Comparison of ENCODE assay signal across 8 mouse cellular contexts in the genomic region with DNA sequence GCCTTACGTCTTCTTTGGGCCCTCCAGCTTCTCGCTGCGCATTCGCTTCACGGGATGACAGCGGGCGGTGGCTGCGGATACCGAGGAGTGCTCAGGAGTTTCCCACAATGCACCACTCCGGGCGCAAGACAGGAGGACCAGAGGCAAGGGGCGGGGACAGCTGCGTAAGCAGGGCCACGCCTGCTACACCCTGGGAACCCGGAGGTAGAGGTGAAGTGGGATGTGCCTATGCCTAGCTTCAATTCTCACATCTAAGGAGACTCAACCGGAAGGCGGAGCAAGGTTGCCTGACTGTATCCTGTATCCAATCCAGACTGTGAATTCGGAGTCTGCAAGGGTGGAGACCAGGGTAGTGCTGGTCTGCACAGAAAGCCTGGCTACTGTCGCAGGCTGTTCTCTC. TPM values are rescaled to one million over a fixed set of nuclear protein-coding genes. Genes with fewer than 3 reads are reported as not detected.
DNase-seq lines count a peak whose midpoint lies in the region; ATAC-seq lines count a peak whose summit lies in the region.

Gene Cend1 (minus strand): TSS at position 182 of the 400 bp plus-strand sequence.

- H3K27me3 ChIP-seq in forebrain, embryonic 10.5 days (ENCODE audit: poor library complexity, severe bottlenecking), result peaks cover 8% of the 10 kb centered on the region
- no peaks in the 10 kb centered on the region for H3K27me3 ChIP-seq in hindbrain, embryonic 13.5 days
- H3K27me3 ChIP-seq in stomach, embryonic 15.5 days (replicated peaks), result no peaks in the 10 kb centered on the region

- 4% methylated on average over 19 of the region's 19 CpGs for WGBS in forebrain, embryonic 10.5 days
- 2% methylated on average over 19 of the region's 19 CpGs for WGBS in hindbrain, embryonic 13.5 days
- WGBS in stomach, embryonic 15.5 days, result 4% methylated on average over 19 of the region's 19 CpGs

- peak within 1 kb of the TSS; percentile 87 for H3K9ac ChIP-seq in hindbrain, embryonic 13.5 days
- H3K9ac ChIP-seq in stomach, embryonic 15.5 days, result no peak within 1 kb of the TSS

- H3K4me1 ChIP-seq in forebrain, embryonic 10.5 days, result peaks cover 47% of the 10 kb centered on the region
- H3K4me1 ChIP-seq in hindbrain, embryonic 13.5 days (replicated peaks), result peaks cover 49% of the 10 kb centered on the region
- peaks cover 28% of the 10 kb centered on the region for H3K4me1 ChIP-seq in stomach, embryonic 15.5 days

- peak; percentile 81 for ATAC-seq in hindbrain, embryonic 13.5 days (ENCODE audit: low FRiP score)
- peak; percentile 70 for ATAC-seq in stomach, embryonic 15.5 days (ENCODE audit: insufficient read depth, low FRiP score, low read depth)

- peak within 1 kb of the TSS; percentile 75 for H3K4me2 ChIP-seq in hindbrain, embryonic 13.5 days
- H3K4me2 ChIP-seq in stomach, embryonic 15.5 days, result peak within 1 kb of the TSS; percentile 34

- DNase-seq in urinary bladder, postnatal 14 days (ENCODE audit: low spot score), result peak; percentile 41
- no peak for DNase-seq in urinary bladder, postnatal 36 days (ENCODE audit: low spot score in 2 of 2)
- peak; percentile 70 for DNase-seq in forebrain, embryonic 10.5 days (ENCODE audit: extremely low spot score, low spot score)
- peak; percentile 89 for DNase-seq in left cerebral cortex, adult 11 months (ENCODE audit: low spot score)
- DNase-seq in lung, postnatal 36 days, result peak; percentile 54
- no peak for DNase-seq in urinary bladder, postnatal 10 days (ENCODE audit: low spot score)

- H3K27ac ChIP-seq in forebrain, embryonic 10.5 days, result peak within 1 kb of the TSS; percentile 68
- H3K27ac ChIP-seq in hindbrain, embryonic 13.5 days, result peak within 1 kb of the TSS; percentile 85
- no peak within 1 kb of the TSS for H3K27ac ChIP-seq in stomach, embryonic 15.5 days

- peaks cover 39% of the 10 kb centered on the region for H3K36me3 ChIP-seq in forebrain, embryonic 10.5 days (replicated peaks)
- H3K36me3 ChIP-seq in hindbrain, embryonic 13.5 days, result peaks cover 55% of the 10 kb centered on the region
- H3K36me3 ChIP-seq in stomach, embryonic 15.5 days, result peaks cover 9% of the 10 kb centered on the region

- H3K9me3 ChIP-seq in forebrain, embryonic 10.5 days, result no peaks in the 10 kb centered on the region
- H3K9me3 ChIP-seq in hindbrain, embryonic 13.5 days, result no peaks in the 10 kb centered on the region
- H3K9me3 ChIP-seq in stomach, embryonic 15.5 days, result no peaks in the 10 kb centered on the region

- peak within 1 kb of the TSS; percentile 55 for H3K4me3 ChIP-seq in forebrain, embryonic 10.5 days
- H3K4me3 ChIP-seq in hindbrain, embryonic 13.5 days, result peak within 1 kb of the TSS; percentile 51
- H3K4me3 ChIP-seq in stomach, embryonic 15.5 days (replicated peaks), result 0 out of 2 replicates have a peak within 1 kb of the TSS, but pooled peaks have one; percentile 12

RNA-seq across cellular contexts. Expression of gene Cend1, which starts in this region (rescaled TPM):
- polyA plus RNA-seq in forebrain, embryonic 10.5 days (2016; fragmentation: Nextera tagmentation; extraction: Ambion mirVana), result 7.7 and 8.7 TPM in 2 replicates
- 68.3 and 73.4 TPM in 2 replicates for polyA plus RNA-seq in hindbrain, embryonic 13.5 days (2015; fragmentation: Nextera tagmentation; extraction: Ambion mirVana)
- polyA plus RNA-seq in stomach, embryonic 15.5 days (2015; fragmentation: Nextera tagmentation; extraction: Ambion mirVana), result 2.5 TPM in 2 replicates

Comparison
In these comparisons a context has a peak if more than half of its experiments do, and no peak if none do; other contexts are left out.
1. DNase-seq: peak in urinary bladder, postnatal 14 days (single experiment), forebrain, embryonic 10.5 days (single experiment), left cerebral cortex, adult 11 months (single experiment) and lung, postnatal 36 days (single experiment); none in urinary bladder, postnatal 36 days (0 of 2) and urinary bladder, postnatal 10 days (single experiment).
2. Peak in every context shown above with its lines, with median percentiles within 50 percentile points of each other: H3K4me3 ChIP-seq.